Mouse (Mus musculus) stomach, postnatal 0 days (tissue): ENCODE results near the gene Tex35.

ENCODE experiments used
- CTCF ChIP-seq: IDR thresholded peaks from 2 replicates; pipeline ENCODE4 v1.5.1; 2016; ENCODE audit warnings: antibody characterized with exemption, low read depth, mild to moderate bottlenecking, moderate library complexity
- EP300 ChIP-seq: optimal IDR thresholded peaks from 2 replicates; pipeline ENCODE3; 2016; ENCODE audit warnings: antibody characterized with exemption

- TF ChIP-seq CTCF, result no peak
- TF ChIP-seq EP300, result no peak
Measured at GRCm38 (mm10) chr1:157082931-157083330, 25.5 kb downstream of the Tex35 start.
